Mouse (Mus musculus) E14TG2a.4 (cell line): ENCODE measurements at regions not wholly inside any gene's neighbourhood (a gene's known extent, or its start where the extent isn't known, plus 50 kb on each side); places are given as distances from the start of the nearest gene placed in this dataset.

Source experiments
- CTCF ChIP-seq: conservative IDR thresholded peaks from 2 replicates; pipeline ENCODE4 v1.5.1; 2014; ENCODE audit warnings: low read length
- POU5F1 ChIP-seq: IDR thresholded peaks from 2 replicates; pipeline ENCODE4 v1.6.1; 2014; ENCODE audit warnings: low read length, borderline replicate concordance

- TF ChIP-seq CTCF (no peak), POU5F1 (no peak)
Observed at GRCm38 (mm10) chr16:63452301-63452700, 411.7 kb downstream of the Epha3 start.
